Mouse (Mus musculus) CD4-positive helper T cell, adult 2 months (primary cell): ENCODE results near the gene Tmem87a.

Source experiments
- DNase-seq: peaks from one replicate; pipeline ENCODE4 v3.0.0-alpha.2; 2012; ENCODE audit warnings: low read depth, missing footprints, low spot score

Gene Tmem87a

DNA sequence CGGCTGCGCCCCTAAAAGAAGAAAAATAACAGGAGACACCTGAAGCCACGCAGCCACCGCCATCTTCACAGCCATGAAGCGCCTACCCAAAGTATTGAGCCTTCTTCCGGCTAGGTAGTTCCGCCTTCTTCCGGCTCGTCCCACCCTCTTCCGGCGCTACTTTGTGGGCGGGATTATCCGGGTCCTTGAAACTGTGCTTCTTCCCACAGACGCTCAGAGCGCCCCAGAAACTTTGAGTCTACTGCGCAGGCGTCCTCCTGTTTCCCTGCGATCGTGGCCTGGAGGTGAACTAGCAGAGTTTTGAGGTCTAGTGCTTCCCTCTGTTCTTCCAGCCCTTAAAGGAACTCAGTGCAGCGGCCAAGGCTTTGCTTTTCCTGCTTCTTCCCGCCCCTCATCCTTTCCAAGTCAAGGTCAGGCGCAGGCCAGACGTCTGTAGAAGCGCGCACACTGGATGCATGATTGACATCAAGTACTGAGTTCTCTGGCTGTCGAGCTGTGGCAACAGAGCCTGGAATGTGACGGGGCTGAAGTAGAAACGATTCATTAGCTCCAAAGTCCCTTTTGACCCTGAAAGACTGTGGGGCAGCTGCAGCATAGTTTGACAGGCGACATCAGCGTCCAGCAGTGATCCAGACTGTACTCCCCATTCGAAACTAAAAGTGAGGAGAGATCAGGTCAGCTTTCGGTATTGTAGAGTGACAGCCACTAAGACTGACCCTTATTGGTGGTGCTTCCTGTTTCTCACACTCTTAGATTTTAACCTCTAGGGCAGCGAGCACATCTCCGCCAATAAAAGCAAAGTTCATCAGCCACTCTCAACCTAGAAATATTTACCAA lies at the start of gene Tmem87a:
Gene Tmem87a, minus strand, starts transcription at position 128 of the 837 bp plus-strand sequence.
- DNase-seq: peak; percentile 96

DNA sequence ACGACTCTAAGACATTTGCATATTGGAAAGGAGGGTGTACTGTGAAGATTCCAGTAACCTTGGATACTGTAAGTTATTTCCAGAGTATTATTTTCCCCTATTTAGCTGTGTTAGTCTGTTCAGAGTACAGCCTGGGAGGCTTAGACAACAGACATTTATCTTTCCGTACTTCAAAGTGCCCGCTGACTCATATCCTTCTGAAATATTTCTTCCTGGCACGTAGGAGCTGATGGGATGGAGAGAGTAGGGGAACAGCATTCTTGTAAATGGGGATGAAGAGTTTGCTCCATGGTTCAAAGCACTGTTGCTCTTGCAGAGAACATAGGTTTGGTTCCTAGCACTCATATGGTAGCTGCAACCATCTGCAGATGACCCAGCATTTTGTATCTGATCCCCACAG lies 48.7 kb upstream of the Tmem87a start:
- no peak for DNase-seq

DNA sequence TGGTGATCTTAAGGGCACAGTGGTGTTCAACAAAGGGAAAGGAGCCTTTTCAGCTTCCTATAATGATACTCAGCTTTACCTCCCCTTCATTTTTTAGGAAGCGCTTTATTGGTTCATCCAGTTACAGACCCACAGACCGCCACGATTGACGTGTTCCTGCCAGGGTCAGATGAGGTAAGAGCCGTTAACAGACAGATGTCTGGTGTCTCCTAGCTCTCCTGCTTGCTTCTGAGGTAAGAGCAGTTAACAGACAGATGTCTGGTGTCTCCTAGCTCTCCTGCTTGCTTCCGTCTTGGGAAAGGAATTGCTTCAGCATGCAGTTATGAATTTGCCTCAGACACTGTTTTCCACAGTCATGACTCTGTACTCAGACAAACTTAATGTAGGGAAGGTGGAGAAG lies 46.8 kb upstream of the Tmem87a start:
- DNase-seq: no peak

DNA sequence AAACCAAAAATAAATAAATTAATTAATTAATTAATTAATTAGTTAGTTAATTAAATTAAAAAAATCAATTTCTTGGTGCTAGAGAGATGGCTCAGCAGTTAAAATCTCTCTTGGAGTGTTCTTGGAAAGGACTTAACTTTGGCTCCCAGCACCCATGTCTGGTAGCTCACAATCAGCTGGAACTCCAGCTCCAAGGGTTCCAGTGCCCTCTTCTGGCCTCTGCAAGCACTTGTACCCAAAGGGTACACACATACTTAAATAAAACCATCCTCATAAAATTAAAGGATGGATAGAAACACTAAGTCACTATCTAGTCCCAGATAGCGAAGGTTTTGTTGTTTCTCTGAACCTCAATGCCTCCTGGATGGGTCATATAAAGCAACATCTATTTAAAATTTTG lies 43.4 kb upstream of the Tmem87a start:
- peak; percentile 4 for DNase-seq

DNA sequence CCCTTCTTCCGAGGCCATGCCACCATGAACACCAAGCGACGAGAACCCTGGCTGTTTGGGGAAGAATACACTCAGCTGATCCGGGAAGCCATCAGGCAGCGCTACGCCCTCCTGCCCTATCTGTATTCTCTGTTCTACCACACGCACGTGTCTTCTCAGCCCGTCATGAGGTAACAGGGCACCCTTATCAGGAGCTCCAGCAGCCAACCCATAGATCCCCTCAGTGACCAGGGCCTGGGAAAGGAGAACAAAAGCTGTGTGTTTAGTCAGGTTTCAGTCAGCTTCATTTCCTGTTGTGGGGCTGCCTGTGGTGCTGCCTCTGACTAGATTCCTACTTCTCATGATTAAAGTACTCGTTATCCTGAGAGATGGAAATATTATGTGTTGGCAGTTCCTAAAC lies 42.5 kb upstream of the Tmem87a start:
- DNase-seq: no peak

DNA sequence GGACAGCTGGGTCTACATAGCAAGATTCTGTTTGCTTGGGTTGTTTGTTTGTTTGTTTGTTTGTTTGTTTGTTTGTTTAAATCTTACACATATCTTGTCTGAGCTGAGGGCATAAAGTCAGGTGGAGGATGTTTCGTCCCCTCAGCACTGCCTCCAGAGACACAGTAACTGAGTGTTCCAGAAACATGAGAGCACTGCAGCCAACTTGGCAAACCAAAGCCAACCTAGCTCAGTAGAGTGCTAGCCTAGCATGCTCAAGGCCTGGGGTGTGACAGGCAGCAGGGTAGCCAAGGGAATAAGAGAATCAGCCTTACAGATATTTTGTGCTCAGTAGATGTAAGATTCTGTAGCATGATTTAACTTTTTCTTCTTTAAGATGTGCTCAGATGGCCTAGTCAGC lies 40.6 kb upstream of the Tmem87a start:
- DNase-seq: no peak

DNA sequence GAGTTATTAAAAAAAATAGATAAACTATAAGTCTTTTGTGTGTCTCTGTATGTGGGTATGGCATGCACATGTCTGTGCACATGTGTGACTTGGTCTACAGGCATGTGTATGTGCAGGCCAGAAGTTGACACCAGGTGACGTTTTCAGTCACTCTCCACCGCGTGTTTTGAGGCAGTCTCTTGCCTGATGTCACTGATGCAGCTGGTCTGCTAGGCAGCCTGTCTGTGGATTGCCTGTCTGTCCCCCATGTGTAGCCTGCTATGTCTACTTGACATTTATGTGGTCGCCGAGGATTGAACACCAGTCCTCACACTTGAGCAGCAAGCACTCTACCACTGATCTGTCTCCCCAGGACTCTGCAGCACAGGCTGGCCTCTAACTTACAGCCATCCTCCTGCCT lies 20.5 kb upstream of the Tmem87a start:
- DNase-seq: no peak

DNA sequence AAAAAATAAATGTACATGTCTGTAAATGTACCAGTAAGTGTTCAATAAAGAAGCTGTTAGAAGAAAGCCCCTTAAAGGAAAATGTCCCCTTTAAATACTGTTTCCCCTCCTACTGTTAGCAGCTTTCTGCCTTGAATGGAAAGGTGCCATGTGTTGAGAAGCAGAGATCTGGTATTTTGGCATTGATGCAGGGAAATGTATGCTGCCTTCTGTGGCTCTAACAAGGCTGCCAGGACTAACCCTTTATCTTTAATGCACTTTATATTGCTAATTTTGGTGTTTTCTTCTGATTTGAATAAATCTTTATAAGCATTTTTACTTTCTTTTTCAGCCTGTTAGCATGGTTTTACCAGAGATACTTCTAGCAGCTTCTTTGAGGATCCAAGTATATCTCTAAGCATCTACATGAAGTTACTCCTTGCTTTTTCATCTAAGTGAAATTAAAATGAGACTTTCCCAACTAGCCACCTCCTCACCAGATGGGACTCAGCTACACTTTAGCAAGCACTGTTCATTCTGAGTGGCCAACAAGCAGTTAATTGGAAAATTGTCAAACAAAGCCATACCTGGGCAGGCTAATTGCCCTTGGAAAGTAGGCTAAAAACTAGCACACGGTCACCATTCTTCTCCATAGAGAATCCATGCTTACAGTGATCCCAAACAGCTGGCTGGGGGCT lies 11.0 kb upstream of the Tmem87a start:
- no peak for DNase-seq

DNA sequence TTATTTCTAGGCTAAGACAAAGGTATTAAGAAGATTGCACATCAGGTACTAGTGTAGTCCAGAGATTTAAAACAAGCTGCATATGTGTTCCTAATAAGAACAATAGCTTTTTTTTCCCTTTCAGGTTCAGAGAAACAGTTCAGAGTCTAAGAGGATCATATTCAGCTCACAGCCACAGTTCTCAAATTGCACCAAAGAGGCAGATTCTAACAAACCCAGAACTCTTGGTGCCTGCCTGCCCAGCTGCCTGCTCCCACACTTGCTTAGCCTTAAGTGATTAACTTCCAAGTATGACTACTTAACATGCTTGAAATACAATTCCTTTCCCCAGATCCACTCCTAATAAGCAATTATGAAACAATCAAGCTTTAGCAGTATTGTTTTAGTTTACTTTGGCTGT lies 10.2 kb upstream of the Tmem87a start:
- no peak for DNase-seq

DNA sequence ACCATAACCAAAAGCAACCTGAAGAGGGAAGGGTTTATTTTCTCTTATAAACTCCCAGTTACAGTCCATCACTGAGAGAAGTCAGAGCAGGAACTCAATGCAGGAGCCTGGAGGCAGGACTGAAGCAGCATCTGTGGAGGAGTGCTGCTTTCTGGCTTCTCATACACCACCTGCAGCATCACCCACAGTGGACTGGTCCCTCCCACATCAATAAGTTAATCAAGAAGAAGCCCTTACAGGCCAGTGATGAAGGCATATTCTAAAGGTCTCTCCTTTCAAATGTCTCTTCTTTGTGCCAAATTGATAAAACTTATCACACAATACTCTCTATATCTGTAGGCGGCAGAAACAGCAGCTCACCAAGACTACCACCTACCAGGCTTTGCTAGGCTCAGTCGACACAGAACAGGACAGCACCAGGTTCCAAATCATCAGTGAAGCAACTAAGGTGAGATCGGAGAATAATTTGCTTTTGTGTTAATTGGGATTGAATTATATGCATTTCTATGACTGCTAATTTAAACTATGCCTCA lies 7.2 kb upstream of the Tmem87a start:
- DNase-seq: no peak

DNA sequence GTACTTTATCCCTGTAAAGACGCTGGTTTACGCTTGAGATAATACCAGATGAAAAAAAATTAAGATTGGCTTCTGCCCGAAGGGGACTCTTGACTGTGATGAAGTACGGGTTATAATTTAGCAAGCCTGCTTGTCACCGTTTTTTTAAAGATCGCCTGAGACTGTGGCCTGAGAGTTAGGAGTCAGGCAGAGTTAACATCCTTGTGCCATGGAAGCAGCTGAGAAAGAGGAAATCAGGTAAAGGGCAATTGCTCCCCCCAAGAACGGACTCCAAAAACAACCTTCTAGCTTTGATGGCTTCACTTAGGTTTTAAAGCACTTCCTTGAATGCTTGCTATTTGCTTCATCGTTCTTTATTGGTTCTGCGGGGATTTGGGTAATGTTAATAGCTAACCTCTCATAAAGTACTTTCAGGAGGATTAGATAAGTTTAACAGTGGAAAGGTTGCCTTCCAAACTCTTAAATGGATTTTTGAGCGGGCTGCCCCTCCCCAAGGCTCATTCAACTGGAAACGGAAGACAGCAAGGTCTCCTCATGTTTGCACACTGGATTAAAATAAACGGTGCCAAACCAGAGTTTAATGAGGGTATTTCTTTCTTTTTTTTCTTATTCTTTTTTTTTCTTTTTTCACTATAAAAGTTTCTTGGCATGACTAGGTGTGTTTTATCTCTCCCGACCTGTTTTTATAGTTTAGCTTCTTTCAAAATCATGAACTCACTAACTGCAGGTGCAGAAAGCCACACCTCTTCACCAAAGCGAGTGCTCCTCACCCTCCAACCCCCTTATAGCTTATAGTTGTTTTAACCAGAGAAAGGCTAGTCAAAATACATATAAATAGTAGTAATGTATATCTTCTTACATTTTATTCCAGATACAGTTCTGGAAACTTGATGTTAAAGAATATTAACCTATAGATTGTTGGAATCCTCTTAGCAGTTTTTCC lies 1.2 kb upstream of the Tmem87a start:
- no peak for DNase-seq

DNA sequence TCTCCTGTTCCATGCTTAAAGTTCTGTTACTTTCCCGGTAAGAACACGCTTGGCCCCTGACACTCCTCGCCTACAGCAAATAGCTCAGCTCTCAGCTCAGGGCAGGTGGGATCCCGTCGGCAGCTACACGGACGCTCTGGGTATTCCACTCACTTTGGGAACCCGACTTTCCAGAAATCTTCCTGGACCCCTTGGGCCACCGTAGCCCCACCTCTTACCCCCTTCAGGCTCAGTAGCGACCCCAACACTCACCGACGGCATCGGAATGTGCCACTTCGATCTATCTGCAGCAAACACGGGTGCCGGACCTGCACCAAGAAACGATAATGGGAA lies 294 bp downstream of the Tmem87a start, which contains the start of gene Ganc:
Gene Ganc, plus strand, starts transcription at position 244 of the 333 bp plus-strand sequence.
- DNase-seq: no peak

DNA sequence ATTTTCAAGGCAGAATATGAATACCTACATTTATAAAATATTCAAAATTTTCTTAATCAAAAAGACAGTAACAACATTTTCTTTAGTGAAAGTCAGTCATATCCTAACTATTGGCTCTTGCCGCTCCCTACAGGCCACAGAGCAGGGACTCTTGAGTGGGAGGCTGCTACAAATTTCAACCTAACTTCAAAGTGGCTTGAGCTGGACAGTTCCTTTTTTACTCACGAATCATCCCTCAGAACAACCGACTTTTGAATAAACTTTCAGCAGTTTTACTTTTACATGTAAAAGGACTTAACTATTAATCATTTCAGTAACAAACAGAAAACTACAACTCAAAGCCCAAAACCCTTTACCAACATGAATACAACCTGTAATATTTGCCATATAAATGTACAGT lies 1.1 kb downstream of the Tmem87a start:
- DNase-seq: no peak

DNA sequence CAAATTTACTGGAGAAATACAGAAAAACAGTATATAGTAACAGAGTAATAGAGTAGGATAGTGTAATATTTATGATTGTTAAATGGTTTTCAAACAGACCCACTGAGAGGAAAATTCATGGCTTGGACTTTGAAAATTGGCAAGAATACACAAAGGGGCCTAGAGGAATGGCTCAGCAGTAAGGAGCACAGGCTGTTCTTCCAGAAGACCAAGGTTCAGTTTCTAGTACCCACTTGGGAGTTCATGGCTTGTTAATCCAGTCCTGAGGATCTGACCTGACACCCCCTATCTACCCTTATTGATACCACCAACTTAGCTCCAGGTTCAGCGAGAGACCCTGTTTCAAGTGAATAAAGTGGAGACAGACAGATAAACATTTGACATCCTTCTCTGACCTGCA lies 6.0 kb downstream of the Tmem87a start:
- DNase-seq: no peak

DNA sequence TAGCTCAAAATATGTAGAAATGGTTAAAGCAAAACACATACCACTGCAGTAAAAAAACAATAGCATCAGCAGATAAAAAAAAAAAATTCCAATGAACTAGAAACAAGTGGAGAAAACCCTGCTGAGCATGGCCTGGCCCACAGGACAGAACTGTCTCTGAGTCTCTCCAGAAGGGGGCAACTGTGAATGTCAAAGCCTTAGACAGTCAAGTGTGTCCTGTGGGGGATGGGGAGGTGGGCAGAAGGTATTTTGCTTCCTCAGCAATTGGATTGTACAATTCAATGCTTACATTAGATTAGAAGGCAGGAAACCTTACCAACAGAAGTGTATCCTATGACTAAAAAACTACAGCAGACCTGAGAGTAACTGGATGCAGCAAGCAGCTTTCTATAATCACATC lies 11.5 kb downstream of the Tmem87a start:
- no peak for DNase-seq

DNA sequence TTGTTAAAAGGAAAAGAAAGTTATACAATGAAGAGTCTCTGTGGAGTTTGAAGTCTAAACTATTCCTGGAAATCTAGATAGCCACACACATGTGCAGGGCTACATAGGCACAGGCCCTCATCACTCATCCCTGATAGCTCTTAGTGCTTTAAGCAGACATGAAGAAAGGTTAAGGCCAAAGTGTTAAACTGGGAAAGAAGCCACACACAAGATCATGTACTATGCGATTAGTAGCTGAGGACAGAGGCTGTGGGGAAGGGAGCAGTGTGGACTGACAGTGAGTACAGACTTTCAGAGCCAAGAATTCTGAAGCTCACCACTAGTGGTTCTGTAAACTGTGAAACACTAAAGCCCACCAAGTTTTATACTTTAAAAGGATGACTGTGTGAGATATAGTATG lies 13.0 kb downstream of the Tmem87a start:
- DNase-seq: no peak

DNA sequence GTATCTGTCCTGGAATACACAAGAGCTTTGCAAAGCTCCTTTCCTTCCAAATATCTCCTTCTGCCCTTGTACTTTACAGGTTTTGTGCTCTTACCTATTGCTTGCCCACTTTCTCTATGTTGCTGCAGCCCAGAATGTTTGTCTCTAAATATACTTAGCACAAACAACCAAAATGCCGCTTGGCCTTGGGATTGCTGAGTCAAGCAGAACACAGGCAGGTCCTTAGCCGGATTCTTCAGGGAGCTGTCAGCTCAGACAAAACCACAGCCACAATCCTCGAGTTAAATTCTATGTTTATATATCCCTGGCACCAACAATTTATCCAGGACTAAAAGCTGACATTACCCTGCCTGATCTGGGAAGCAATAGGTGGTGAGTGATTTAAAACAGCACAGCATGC lies 14.5 kb downstream of the Tmem87a start:
- DNase-seq: no peak

DNA sequence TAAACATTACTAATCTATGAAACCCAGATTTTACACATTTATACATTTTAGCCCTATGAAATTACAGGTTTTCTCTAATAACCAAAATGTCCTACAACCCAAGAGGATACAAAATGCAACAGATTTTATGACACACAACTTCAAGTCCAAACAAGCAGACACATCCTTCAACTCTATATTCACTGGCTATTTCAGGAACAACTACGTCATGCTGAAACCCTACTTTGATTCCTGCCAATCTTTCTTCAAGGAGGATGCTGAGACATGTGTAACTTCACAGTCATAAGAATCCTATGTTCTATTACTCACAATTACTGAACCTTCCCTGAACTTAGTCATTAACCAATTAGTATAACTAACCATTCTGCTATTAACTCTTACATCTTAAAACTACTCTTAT lies 16.6 kb downstream of the Tmem87a start:
- DNase-seq: no peak

DNA sequence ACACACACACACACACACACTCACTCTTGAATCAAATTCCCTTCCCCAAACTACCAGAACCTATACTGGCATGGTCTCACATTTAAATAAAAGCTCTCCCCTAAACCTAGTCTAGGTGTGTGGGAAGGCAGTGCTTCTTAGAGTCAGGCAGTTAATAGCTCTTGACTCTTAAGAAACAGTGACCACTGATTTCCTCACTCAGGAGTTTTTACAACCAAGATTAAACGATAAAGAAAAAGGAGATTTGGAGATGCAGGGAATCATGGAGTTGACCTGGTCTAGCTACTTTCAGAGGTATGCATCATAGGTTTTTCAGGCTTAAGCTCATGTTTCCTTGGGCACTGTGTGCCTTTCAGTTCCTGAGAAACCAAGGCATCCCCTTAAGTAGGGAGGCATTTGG lies 17.6 kb downstream of the Tmem87a start:
- DNase-seq: no peak

DNA sequence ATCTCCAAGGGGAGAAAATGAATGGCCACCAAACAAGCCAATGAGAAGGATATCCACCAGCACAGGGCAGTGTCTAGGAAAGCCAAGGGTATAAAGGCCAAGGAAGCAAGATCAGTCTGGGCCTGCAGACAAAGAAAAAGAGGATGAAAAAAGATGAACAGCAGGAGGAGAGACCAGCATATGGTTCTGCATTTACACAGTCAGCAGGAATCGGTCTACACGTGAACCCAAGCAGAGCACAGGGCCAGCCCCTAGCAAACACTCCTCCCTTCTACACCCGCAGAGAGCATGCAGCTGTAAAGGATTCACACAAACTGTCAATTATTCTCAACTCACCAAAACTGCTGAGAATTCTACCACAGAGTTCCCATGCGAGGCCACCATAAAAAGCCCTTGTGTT lies 30.1 kb downstream of the Tmem87a start:
- DNase-seq: no peak

DNA sequence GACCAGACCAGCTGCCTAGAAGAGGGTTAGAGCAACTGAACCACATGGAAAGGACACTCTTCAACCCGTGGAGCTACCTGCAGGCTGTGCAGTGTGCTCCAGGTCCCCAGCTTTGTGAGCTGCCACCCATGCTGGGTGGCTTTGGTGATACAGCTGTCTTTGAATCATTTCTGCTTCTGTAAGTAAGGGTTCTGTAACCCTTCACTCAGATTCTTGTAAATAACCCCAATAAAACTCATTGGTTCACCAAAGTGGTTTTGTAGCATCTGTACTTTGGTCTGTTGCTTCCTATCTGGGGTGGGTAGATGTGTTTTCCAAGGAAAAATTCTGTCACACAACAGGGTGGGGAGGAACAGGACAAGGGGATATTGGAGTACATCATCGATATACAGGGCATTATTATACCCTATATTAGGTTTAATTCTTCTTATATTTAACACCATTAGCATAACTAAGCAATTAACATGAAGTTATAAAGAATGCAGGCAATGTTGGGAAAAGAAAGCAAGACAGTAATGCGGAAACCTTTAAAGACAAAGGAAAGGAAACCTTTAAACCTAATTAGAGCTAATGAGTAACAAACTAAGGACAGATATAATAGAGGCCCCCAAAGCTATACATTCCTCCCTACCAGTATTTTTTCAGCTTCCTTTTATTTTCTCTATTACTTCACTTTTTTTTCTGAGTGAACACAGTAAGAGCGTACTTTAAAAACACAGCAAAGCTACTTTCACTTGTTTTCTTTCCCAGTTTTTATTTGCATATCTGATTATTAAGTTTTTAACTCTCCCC lies 36.3 kb downstream of the Tmem87a start:
- DNase-seq: no peak
